Mouse (Mus musculus) G1E-ER4 (cell line): ENCODE measurements around the gene Fam219b. TPM values are rescaled to one million over a fixed set of nuclear protein-coding genes. Genes with fewer than 3 reads are reported as not detected.

ENCODE experiments used
- GATA1 ChIP-seq: IDR thresholded peaks from one replicate; pipeline ENCODE4 v1.8.0; 2012; ENCODE audit warnings: low read length, inconsistent platforms
- polyA plus RNA-seq: library from polyadenylated mRNA; stranded (reverse); fragments of >175 nt; gene quantifications from 2 replicates; pipeline ENCODE4 v1.2.3, GENCODE M21; 2012

The Fam219b gene
- polyA plus RNA-seq, 1 experiment, result 37.6 TPM

DNA sequence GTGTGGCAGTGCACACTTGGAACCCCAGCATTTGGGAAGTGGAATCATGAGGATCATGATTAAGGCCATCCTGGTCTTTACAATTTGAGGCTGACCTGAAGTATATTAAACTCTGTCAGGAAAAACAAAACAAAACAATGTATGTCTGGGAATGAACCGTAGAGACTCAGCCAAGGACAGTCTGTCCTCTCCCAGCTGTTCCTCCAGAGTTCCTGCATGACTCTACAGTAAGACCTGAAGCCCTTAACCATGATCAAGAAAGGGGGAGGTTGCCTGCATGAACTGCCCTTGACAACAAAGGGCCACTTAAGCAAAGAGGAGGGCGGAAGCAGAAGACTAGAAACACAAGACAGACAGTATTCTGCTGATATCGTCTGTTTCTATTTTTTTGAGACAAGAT lies 38.2 kb downstream of the Fam219b start:
- TF ChIP-seq GATA1, result no peak

- no peak for TF ChIP-seq GATA1
These were observed 40.0 kb downstream of the Fam219b start for GRCm38 (mm10) chr9:57577144-57577849.

GRCm38 (mm10) chr9:57584991-57585390 lies 47.7 kb downstream of the Fam219b start:
- TF ChIP-seq GATA1, result no peak

GRCm38 (mm10) chr9:57589224-57590126 lies 52.1 kb downstream of the Fam219b start, which contains the start of gene Ulk3:
Ulk3 (plus strand) TSS chr9:57589452.
- no peak for TF ChIP-seq GATA1

DNA sequence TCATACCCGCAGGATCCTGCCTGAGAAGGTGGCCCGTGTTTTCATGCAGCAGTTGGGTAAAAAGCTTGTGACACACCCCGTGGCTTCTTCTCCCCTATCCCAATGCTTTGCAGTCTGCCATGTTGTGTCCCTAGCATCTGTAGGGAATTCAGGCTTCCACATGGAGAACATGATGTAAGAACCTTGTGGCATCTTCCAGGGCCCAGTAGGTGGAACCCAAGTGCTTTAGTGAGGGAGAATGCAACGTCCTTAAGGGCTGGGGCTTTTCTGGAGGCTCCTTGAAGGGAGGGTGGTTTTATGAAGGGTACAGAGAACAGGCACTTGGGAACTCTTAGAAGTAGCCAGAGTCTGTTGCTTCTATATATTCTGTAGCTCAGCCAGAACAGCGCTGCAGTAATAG lies 53.4 kb downstream of the Fam219b start:
- no peak for TF ChIP-seq GATA1

Other genes starting within 250 kb of the Fam219b start
- 4.0 and 7.2 TPM in 2 replicates for gene Ppcdc, start 97.4 kb upstream of the Fam219b start, polyA plus RNA-seq
- 0.10 and 0.11 TPM in 2 replicates for gene Scamp5, start 69.5 kb upstream of the Fam219b start, polyA plus RNA-seq
- 0.26 and 0.68 TPM in 2 replicates for gene Rpp25, start 33.5 kb upstream of the Fam219b start, polyA plus RNA-seq
- gene Cox5a, start 16.3 kb upstream of the Fam219b start, polyA plus RNA-seq, result 549 and 806 TPM in 2 replicates
- 1.5 and 3.1 TPM in 2 replicates for gene Mpi, start 15.2 kb downstream of the Fam219b start, polyA plus RNA-seq
- 3.8 and 21.2 TPM in 2 replicates for gene Scamp2, start 23.4 kb downstream of the Fam219b start, polyA plus RNA-seq
- gene Ulk3, start 51.9 kb downstream of the Fam219b start, polyA plus RNA-seq, result 4.9 and 5.4 TPM in 2 replicates
- not detected in 2 replicates for gene Cplx3, start 68.8 kb downstream of the Fam219b start, polyA plus RNA-seq
- not detected in 2 replicates for gene Lman1l, start 83.2 kb downstream of the Fam219b start, polyA plus RNA-seq
- gene Csk, start 116.1 kb downstream of the Fam219b start, polyA plus RNA-seq, result 348 and 435 TPM in 2 replicates
- not detected in 2 replicates for gene Cyp1a2, start 146.2 kb downstream of the Fam219b start, polyA plus RNA-seq
- not detected in 2 replicates for gene Cyp1a1, start 150.4 kb downstream of the Fam219b start, polyA plus RNA-seq
- gene Edc3, start 171.0 kb downstream of the Fam219b start, polyA plus RNA-seq, result 10.8 and 13.6 TPM in 2 replicates
- gene Clk3, start 228.3 kb downstream of the Fam219b start, polyA plus RNA-seq, result 39.8 and 41.3 TPM in 2 replicates